ENCODE assay signal across 12 mouse cellular contexts in genomic region chr2:117912722-117913121, GRCm38 (mm10).
A peak's percentile ranks its signal among the peaks of the same experiment; 100 is the strongest.
DNase-seq lines count a peak whose midpoint lies in the region; ATAC-seq and TF ChIP-seq lines count a peak whose summit lies in the region.
"Had no signal": no experiment of that assay in that cellular context is flagged by ENCODE, and none has a peak within 500 bp of the region (broad histone marks: within the 10 kb centered on the region; RNA-seq: fewer than 3 reads in every experiment).

No protein-coding gene starts in this region.

- DNase-seq in liver, postnatal 0 days = no peak
- DNase-seq in CH12.LX (ENCODE audit: extremely low read depth) (peak; percentile 31), Patski (ENCODE audit: low read depth, low spot score) (no peak)
- DNase-seq in adrenal gland, adult (ENCODE audit: inconsistent age in 2 of 2, low spot score in 1 of 2) = no peak
- no peak for DNase-seq in natural killer cell, adult 2 months (ENCODE audit: low spot score in 2 of 2)
- DNase-seq: cerebellum, postnatal 36 days; heart, postnatal 10 days; kidney, postnatal 36 days had no signal

- H3K9ac ChIP-seq in liver, postnatal 0 days (replicated peaks) = no peak overlapping the region
- H3K9ac ChIP-seq in liver, embryonic 12.5 days = no peak overlapping the region
- no peak overlapping the region for H3K9ac ChIP-seq in CH12.LX (ENCODE audit: insufficient read depth, low read depth)
- H3K9ac ChIP-seq: limb, embryonic 15.5 days had no signal

- TF ChIP-seq POLR2A in CH12.LX (IDR thresholded peaks at IDR 0.05; ENCODE audit: low read depth, low read length) = no peak

- POLR2A ChIA-PET in Patski (lab: Charles Lee) = no interaction called here

- CTCF ChIA-PET in Patski (lab: Charles Lee) = interaction anchor here (1.6 kb wide), 1 partner anchor 15 kb away, joined by 5 read pairs; no protein-coding TSS in a partner anchor

- peak; percentile 30 for TF ChIP-seq RAD21 in CH12.LX (IDR thresholded peaks at IDR 0.05; ENCODE audit: low read depth, low read length)

- no peak overlapping the region for H3K4me3 ChIP-seq in liver, postnatal 0 days (ENCODE audit: low read depth, low read length)
- no peak overlapping the region for H3K4me3 ChIP-seq in liver, embryonic 12.5 days
- H3K4me3 ChIP-seq in CH12.LX (replicated peaks in 1 of 3; ENCODE audit: low read depth in 2 of 3, low read length in 2 of 3, poor library complexity in 1 of 3) = no peak overlapping the region
- H3K4me3 ChIP-seq: limb, embryonic 15.5 days; megakaryocyte, embryonic 14.5 days had no signal

- H3K79me2 ChIP-seq in CH12.LX (replicated peaks; ENCODE audit: control insufficient read depth, extremely low read depth, insufficient read depth, poor library complexity, severe bottlenecking) = no peaks in the 10 kb centered on the region

- no peak overlapping the region for H3K27ac ChIP-seq in liver, postnatal 0 days (ENCODE audit: low read depth)
- H3K27ac ChIP-seq in liver, embryonic 12.5 days = no peak overlapping the region
- no peak overlapping the region for H3K27ac ChIP-seq in CH12.LX (ENCODE audit: insufficient read depth, low read depth)
- H3K27ac ChIP-seq: limb, embryonic 15.5 days had no signal

- 46% methylated on average over 2 of the region's 2 CpGs for WGBS in liver, postnatal 0 days (ENCODE audit: insufficient replicate concordance)
- WGBS in liver, embryonic 12.5 days (ENCODE audit: insufficient replicate concordance) = 54% methylated on average over 2 of the region's 2 CpGs

- TF ChIP-seq CTCF in liver, postnatal 0 days (IDR thresholded peaks at IDR 0.05; ENCODE audit: low read depth) = peak; percentile 55
- TF ChIP-seq CTCF in CH12.LX (conservative IDR thresholded peaks at IDR 0.05 in 1 of 2, IDR thresholded peaks at IDR 0.05 in 1 of 2; ENCODE audit: low read depth in 2 of 2, low read length in 2 of 2) = peak in 1 of 2 experiments; percentile 55; a peak in 3 of 4 replicates
- TF ChIP-seq CTCF in Patski (IDR thresholded peaks at IDR 0.05) = peak; percentile 11

- H3K4me1 ChIP-seq in liver, postnatal 0 days (ENCODE audit: insufficient read depth) = no peaks in the 10 kb centered on the region
- H3K4me1 ChIP-seq in liver, embryonic 12.5 days = no peaks in the 10 kb centered on the region
- no peaks in the 10 kb centered on the region; a peak in 1 of 4 replicates for H3K4me1 ChIP-seq in CH12.LX (ENCODE audit: control insufficient read depth in 1 of 2, insufficient read depth in 2 of 2)
- H3K4me1 ChIP-seq: limb, embryonic 15.5 days had no signal

- no peak for ATAC-seq in liver, postnatal 0 days
- no peak for ATAC-seq in liver, embryonic 12.5 days
- no peak for ATAC-seq in Patski
- ATAC-seq in megakaryocyte-erythroid progenitor cell, adult 5-6 weeks (replicated peaks; ENCODE audit: low FRiP score, low TSS enrichment, poor library complexity, severe bottlenecking) = peak; percentile 93

- no peak for TF ChIP-seq EP300 in liver, postnatal 0 days (IDR thresholded peaks at IDR 0.05; ENCODE audit: low read depth)
- no peak for TF ChIP-seq EP300 in CH12.LX (IDR thresholded peaks at IDR 0.05; ENCODE audit: low read length)

- no peak overlapping the region for H3K4me2 ChIP-seq in liver, postnatal 0 days (ENCODE audit: low read depth, low read length)
- H3K4me2 ChIP-seq in liver, embryonic 12.5 days = no peak overlapping the region
- no peak overlapping the region for H3K4me2 ChIP-seq in CH12.LX (ENCODE audit: insufficient read depth, low read depth, poor library complexity, severe bottlenecking)
- H3K4me2 ChIP-seq: limb, embryonic 15.5 days had no signal

- no peaks in the 10 kb centered on the region for H3K36me3 ChIP-seq in liver, postnatal 0 days (replicated peaks; ENCODE audit: insufficient read depth, low read length)
- no peaks in the 10 kb centered on the region for H3K36me3 ChIP-seq in liver, embryonic 12.5 days
- H3K36me3 ChIP-seq in CH12.LX (replicated peaks in 1 of 2; ENCODE audit: control insufficient read depth in 1 of 2, insufficient read depth in 1 of 2, low read length in 1 of 2) = no peaks in the 10 kb centered on the region
- H3K36me3 ChIP-seq: limb, embryonic 15.5 days had no signal

- dilution Hi-C loops in CH12.LX (cut with MboI; ENCODE audit: extremely low pct_ligation_motif_present, extremely low pct_unique_long_range_greater_than_20kb, low sequenced_read_pairs) = no loop called here

- in situ Hi-C loops in CH12.LX (cut with MboI; ENCODE audit: low pct_ligation_motif_present, low pct_unique_long_range_greater_than_20kb, low sequenced_read_pairs) = loop anchor here (25.0 kb wide), 1 partner anchor 325 kb away; no protein-coding TSS in a partner anchor
- in situ Hi-C loops in Patski (cut with MboI; ENCODE audit: low pct_unique_long_range_greater_than_20kb) = no loop called here

- H3K27me3 ChIP-seq in liver, postnatal 0 days (ENCODE audit: insufficient read depth, low read length) = no peaks in the 10 kb centered on the region
- H3K27me3 ChIP-seq in liver, embryonic 12.5 days (replicated peaks) = no peaks in the 10 kb centered on the region
- H3K27me3 ChIP-seq in CH12.LX (replicated peaks) = no peaks in the 10 kb centered on the region
- H3K27me3 ChIP-seq in Patski = no peaks in the 10 kb centered on the region
- H3K27me3 ChIP-seq: limb, embryonic 15.5 days; megakaryocyte, embryonic 14.5 days had no signal

- H3K9me3 ChIP-seq in liver, postnatal 0 days (ENCODE audit: low read length) = no peaks in the 10 kb centered on the region
- H3K9me3 ChIP-seq in liver, embryonic 12.5 days (replicated peaks) = no peaks in the 10 kb centered on the region
- H3K9me3 ChIP-seq in CH12.LX (replicated peaks; ENCODE audit: low read length) = no peaks in the 10 kb centered on the region
- H3K9me3 ChIP-seq: limb, embryonic 15.5 days; megakaryocyte, embryonic 14.5 days had no signal

TF ChIP-seq in CH12.LX, 34 proteins besides CTCF, POLR2A, EP300 and RAD21:
- no peak for TF ChIP-seq USF1 (IDR thresholded peaks at IDR 0.05; ENCODE audit: low read depth, low read length)
- TF ChIP-seq SMC3 (IDR thresholded peaks at IDR 0.05; ENCODE audit: low read depth, low read length) = peak; percentile 40
